Mouse (Mus musculus) liver, embryonic 13.5 days (tissue): ENCODE data around the gene Folh1. TPM values are rescaled to one million over a fixed set of nuclear protein-coding genes. Genes with fewer than 3 reads are reported as not detected.

Experiments
- polyA plus RNA-seq: library from polyadenylated mRNA; unstranded; fragments of >200 nt; fragmentation: Nextera tagmentation; extraction: Ambion mirVana; gene quantifications from 2 replicates; pipeline ENCODE4 v1.2.1, GENCODE M21; 2015

Folh1 gene
- polyA plus RNA-seq, 1 experiment from 2014 or later = not detected

Other genes starting within 250 kb of the Folh1 start
- gene Olfr295, start 192.1 kb downstream of the Folh1 start, polyA plus RNA-seq = not detected in 2 replicates
- gene Olfr294, start 159.3 kb downstream of the Folh1 start, polyA plus RNA-seq = not detected in 2 replicates
- gene Olfr293, start 126.9 kb downstream of the Folh1 start, polyA plus RNA-seq = not detected in 2 replicates
- not detected in 2 replicates for gene Olfr292, start 87.6 kb downstream of the Folh1 start, polyA plus RNA-seq
- gene Vmn2r77, start 19.1 kb upstream of the Folh1 start, polyA plus RNA-seq = not detected in 2 replicates
- gene Vmn2r78, start 139.2 kb upstream of the Folh1 start, polyA plus RNA-seq = not detected in 2 replicates
- gene Vmn2r79, start 220.2 kb upstream of the Folh1 start, polyA plus RNA-seq = not detected in 2 replicates